In the genomic region with DNA sequence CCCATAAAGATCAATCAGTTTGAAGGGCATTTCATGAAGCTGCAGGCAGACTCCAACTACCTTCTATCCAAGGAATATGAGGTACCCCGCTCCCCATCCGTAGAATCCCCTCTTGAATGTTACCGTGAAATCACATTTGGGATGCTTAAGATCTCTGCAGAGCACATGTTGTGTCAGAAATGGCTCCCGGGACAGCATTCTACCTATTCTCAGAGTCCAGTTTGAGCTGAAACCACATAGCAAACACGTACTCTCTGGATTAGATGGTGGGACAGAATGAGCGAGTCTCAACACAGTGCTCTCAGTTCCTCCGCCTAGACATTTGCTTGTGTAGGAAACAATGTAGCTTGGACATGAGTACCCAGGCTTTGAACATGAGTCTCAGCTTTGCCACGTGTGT, we compare ENCODE assay signal across 19 mouse cellular contexts.
DNase-seq lines count a peak whose midpoint lies in the region; ATAC-seq lines count a peak whose summit lies in the region.
"Had no signal": no experiment of that assay in that cellular context is flagged by ENCODE, and none has a peak within 500 bp of the region (broad histone marks: within the 10 kb centered on the region; RNA-seq: fewer than 3 reads in every experiment).

No protein-coding gene starts in this region.

- H3K4me2 ChIP-seq in hindbrain, embryonic 12.5 days (replicated peaks) = no peak overlapping the region
- no peak overlapping the region for H3K4me2 ChIP-seq in midbrain, embryonic 16.5 days (ENCODE audit: low read length)
- H3K4me2 ChIP-seq: embryonic facial prominence, embryonic 13.5 days; heart, embryonic 15.5 days; limb, embryonic 15.5 days had no signal

- 0 out of 2 replicates have a peak overlapping the region, but pooled peaks have one; percentile 4 for H3K27ac ChIP-seq in hindbrain, embryonic 12.5 days
- no peak overlapping the region for H3K27ac ChIP-seq in hindbrain, embryonic 10.5 days
- no peak overlapping the region for H3K27ac ChIP-seq in midbrain, embryonic 16.5 days (ENCODE audit: low read length)
- H3K27ac ChIP-seq: embryonic facial prominence, embryonic 13.5 days; gastrocnemius, adult 2 months; heart, embryonic 15.5 days; limb, embryonic 15.5 days; stomach, postnatal 0 days had no signal

- ATAC-seq in hindbrain, embryonic 12.5 days (ENCODE audit: low FRiP score) = peak; percentile 48; the same call in 1 of the 2 replicates
- ATAC-seq in midbrain, embryonic 16.5 days = peak; percentile 66

- WGBS in hindbrain, embryonic 12.5 days = 69% methylated on average over 8 of the region's 8 CpGs
- WGBS in hindbrain, embryonic 10.5 days = 80% methylated on average over 8 of the region's 8 CpGs
- 47% methylated on average over 8 of the region's 8 CpGs for WGBS in midbrain, embryonic 16.5 days

- no peak for DNase-seq in hindbrain, embryonic 10.5 days (ENCODE audit: low spot score)
- peak; percentile 38 for DNase-seq in cerebellum, adult 9-11 months
- peak; percentile 34 to 55 for DNase-seq in cerebellum, postnatal 14 days
- DNase-seq in gastrocnemius, adult 8-10 months (ENCODE audit: low spot score in 2 of 2) = no peak
- DNase-seq in gastrocnemius, adult 18-20 months (ENCODE audit: low spot score) = no peak
- DNase-seq: adrenal gland, postnatal 36 days; gastrocnemius, adult 2 months; heart, adult 18-20 months; kidney, adult 18-20 months; kidney, postnatal 36 days; lung, postnatal 10 days; right cerebral cortex, postnatal 14 days had no signal

- no peaks in the 10 kb centered on the region for H3K9me3 ChIP-seq in hindbrain, embryonic 12.5 days (replicated peaks)
- no peaks in the 10 kb centered on the region for H3K9me3 ChIP-seq in hindbrain, embryonic 10.5 days
- no peaks in the 10 kb centered on the region for H3K9me3 ChIP-seq in midbrain, embryonic 16.5 days (replicated peaks; ENCODE audit: control insufficient read depth, low read length, poor library complexity, severe bottlenecking)
- H3K9me3 ChIP-seq: embryonic facial prominence, embryonic 13.5 days; heart, embryonic 15.5 days; limb, embryonic 15.5 days had no signal

- H3K36me3 ChIP-seq in hindbrain, embryonic 12.5 days = no peaks in the 10 kb centered on the region
- H3K36me3 ChIP-seq in hindbrain, embryonic 10.5 days = no peaks in the 10 kb centered on the region
- no peaks in the 10 kb centered on the region for H3K36me3 ChIP-seq in midbrain, embryonic 16.5 days (ENCODE audit: control insufficient read depth, insufficient read depth, low read length)
- H3K36me3 ChIP-seq: embryonic facial prominence, embryonic 13.5 days; G1E; heart, embryonic 15.5 days; limb, embryonic 15.5 days had no signal

- H3K9ac ChIP-seq in hindbrain, embryonic 12.5 days = no peak overlapping the region
- no peak overlapping the region for H3K9ac ChIP-seq in midbrain, embryonic 16.5 days (ENCODE audit: low read depth, low read length)
- H3K9ac ChIP-seq: embryonic facial prominence, embryonic 13.5 days; heart, embryonic 15.5 days; limb, embryonic 15.5 days had no signal

- H3K27me3 ChIP-seq in hindbrain, embryonic 12.5 days = no peaks in the 10 kb centered on the region
- H3K27me3 ChIP-seq in hindbrain, embryonic 10.5 days (ENCODE audit: insufficient read depth, poor library complexity, severe bottlenecking) = no peaks in the 10 kb centered on the region
- H3K27me3 ChIP-seq in midbrain, embryonic 16.5 days (ENCODE audit: control insufficient read depth, insufficient read depth, low read depth, low read length) = no peaks in the 10 kb centered on the region
- H3K27me3 ChIP-seq: embryonic facial prominence, embryonic 13.5 days; heart, embryonic 15.5 days; limb, embryonic 15.5 days had no signal

- no peak overlapping the region for H3K4me3 ChIP-seq in hindbrain, embryonic 12.5 days
- no peak overlapping the region for H3K4me3 ChIP-seq in hindbrain, embryonic 10.5 days
- H3K4me3 ChIP-seq in midbrain, embryonic 16.5 days (ENCODE audit: low read depth, low read length) = no peak overlapping the region
- H3K4me3 ChIP-seq: embryonic facial prominence, embryonic 13.5 days; gastrocnemius, adult 2 months; heart, embryonic 15.5 days; limb, embryonic 15.5 days had no signal

- 0 out of 2 replicates have a peak, but pooled peaks cover 5% of the 10 kb centered on the region for H3K4me1 ChIP-seq in hindbrain, embryonic 12.5 days
- H3K4me1 ChIP-seq in hindbrain, embryonic 10.5 days (replicated peaks) = peaks cover 8% of the 10 kb centered on the region
- H3K4me1 ChIP-seq in midbrain, embryonic 16.5 days (ENCODE audit: control insufficient read depth, insufficient read depth, low read length) = peaks cover 5% of the 10 kb centered on the region; the same call in 1 of the 2 replicates

Comparison
In these comparisons a context has a peak if more than half of its experiments do, and no peak if none do; other contexts are left out.
1. DNase-seq: peak in cerebellum, adult 9-11 months (single experiment) and cerebellum, postnatal 14 days (2 of 2); none in hindbrain, embryonic 10.5 days (single experiment), gastrocnemius, adult 8-10 months (0 of 2) and gastrocnemius, adult 18-20 months (single experiment).